Mouse (Mus musculus) right cerebral cortex, postnatal 25 days (tissue): ENCODE measurements around the gene Pah.

Experiments
- DNase-seq: peaks from one replicate; pipeline ENCODE4 v3.0.0; 2022

Pah gene

DNA sequence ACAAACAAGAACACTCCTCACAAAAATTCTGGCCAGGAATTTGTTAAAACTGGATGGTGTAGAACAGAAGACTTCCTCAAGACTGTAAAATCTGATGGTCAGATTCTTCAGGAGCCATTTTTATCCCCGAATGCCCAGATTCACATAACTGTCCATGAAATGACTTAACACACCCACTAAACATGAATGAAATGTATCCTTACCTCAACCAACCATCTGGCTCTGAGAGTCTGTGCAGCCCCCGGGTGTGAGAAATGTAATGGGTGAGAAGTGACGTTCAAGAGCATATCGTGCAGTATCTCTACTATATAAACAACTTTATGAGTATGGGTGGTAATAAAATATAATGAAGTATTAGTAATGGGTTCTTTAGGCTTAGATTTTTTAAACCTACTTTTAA is 13.0 kb upstream of the Pah start:
- no peak for DNase-seq

- no peak for DNase-seq
These were observed 8.5 kb upstream of the Pah start for GRCm38 (mm10) chr10:87513052-87513451.

- no peak for DNase-seq
These were observed 3.0 kb upstream of the Pah start for GRCm38 (mm10) chr10:87518585-87518984.

GRCm38 (mm10) chr10:87520401-87521116 is 1.0 kb upstream of the Pah start:
- no peak for DNase-seq

DNA sequence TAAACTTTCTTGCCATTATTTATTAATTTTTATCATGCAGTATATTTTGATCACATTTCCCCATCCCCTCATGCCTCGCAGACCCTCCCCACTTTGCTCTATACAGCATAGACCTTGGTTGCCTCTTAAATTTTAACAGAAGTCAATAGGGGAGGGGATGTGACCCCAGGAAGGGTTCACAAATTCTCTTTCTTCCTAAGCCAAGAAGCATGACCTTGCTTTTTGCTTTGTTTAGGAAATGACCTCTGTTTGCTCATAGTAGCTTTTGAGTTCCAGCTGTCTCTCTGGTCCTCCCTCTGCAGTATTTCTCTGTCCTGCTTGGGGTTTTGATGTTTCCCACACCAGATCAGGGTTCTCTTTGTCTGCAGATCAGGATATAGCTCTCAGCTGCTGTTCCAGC is 12.6 kb downstream of the Pah start:
- no peak for DNase-seq

GRCm38 (mm10) chr10:87545759-87546158 is 24.2 kb downstream of the Pah start:
- DNase-seq: no peak

DNA sequence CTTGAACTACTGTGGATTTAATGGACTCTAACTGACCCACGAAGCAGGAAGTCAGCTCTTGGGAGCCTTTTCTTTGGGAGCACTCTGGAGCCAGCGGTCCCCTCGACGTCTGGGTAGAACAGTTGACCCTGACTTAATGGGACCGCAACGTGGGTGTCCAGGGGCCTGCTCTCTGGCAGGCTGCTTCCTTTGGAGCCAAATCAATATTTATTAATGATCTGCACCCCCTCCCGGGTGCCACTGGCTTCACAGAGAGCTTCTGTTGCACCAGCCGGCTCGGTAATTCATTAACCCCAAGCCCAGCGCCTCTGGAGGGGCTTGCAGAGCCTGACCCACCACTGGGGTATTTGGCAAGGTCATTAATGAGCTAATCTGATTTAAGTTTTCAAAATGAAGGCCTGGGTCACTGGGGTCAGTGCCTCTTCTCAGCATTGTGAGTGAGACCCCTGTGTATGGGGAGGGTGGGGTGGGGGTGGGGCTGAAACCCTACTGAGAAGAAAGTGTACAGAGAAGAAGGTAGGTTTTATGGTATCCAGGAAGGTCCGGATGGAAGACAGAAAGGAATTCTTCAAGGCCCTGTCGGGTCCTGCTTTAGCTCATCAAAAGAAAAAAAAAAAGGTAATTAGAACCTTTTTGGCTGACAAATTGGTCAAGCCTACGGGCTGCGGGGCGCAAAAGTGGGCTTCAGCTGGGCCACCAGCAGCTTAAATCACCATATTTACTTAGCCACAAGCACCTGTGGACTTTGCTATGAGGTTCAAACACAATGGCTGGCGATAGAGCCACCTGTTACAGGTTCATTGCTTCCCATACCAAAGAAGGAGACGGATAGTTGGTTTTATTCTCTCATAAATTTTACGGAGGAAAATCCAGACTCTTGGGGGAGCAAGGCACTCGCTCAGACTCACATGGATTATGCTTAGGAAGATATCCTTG is 25.0 kb downstream of the Pah start:
- DNase-seq: no peak

GRCm38 (mm10) chr10:87552726-87553125 is 31.1 kb downstream of the Pah start:
- peak; percentile 40 for DNase-seq

DNA sequence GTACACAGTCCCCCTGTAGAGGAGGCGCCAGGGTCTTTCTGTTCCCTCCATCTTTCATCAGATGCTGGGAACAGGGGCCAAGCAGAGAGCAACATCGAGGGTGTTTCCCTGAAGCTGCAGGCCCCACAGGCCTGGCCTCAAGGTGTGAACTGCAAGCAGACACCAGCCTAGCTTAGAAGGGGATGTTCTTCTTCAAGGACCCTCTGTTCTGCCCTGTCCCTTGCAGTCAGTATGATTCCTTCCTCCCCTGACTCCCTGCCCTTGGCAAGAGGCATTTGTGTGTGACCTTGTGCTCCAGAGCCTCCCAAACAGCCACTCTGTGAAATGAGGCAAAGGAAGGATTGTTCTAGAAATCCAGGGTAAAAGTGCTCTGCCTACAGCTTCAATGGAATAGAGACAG is 34.8 kb downstream of the Pah start:
- no peak for DNase-seq

- no peak for DNase-seq
These were observed 42.2 kb downstream of the Pah start for GRCm38 (mm10) chr10:87563818-87564217.

- no peak for DNase-seq
These were observed 44.1 kb downstream of the Pah start for GRCm38 (mm10) chr10:87565712-87566111.

DNA sequence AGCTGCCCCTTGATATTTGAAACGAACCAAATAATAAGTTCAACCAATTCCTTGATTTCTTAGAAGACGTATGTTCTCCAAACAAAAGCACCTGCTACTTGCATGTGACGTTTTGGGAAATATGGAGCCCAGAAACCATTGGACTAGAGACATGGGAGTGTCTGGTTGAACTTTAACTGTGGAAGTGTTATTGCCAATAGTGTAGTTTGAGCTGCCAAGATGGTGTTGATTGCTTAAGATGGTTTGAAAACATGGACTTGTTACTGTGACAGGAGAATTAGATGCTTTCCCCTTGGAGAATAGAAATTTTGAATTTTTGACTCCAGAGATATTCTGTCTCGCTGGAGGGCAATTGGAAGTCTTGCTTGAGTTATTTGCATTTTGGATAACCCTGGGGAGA is 50.9 kb downstream of the Pah start:
- no peak for DNase-seq

DNA sequence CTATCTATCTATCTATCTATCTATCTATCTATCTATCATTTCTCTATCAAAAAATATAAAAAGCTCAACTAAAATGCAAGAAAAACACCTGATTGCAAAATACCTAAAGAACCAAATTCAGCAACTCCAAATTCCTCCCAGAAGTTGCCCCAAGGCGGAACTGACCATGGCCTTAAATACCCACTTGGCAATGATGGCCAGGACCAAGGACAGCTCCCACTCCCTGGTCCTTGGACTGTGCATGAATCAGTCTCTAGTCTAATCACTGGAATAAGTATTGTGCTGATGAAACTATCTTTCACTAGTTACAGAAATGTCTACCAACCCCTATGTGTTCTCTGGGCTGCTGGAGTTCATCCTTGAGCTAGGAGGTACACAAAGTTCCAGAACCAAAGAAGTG is 65.1 kb downstream of the Pah start:
- DNase-seq: no peak

DNA sequence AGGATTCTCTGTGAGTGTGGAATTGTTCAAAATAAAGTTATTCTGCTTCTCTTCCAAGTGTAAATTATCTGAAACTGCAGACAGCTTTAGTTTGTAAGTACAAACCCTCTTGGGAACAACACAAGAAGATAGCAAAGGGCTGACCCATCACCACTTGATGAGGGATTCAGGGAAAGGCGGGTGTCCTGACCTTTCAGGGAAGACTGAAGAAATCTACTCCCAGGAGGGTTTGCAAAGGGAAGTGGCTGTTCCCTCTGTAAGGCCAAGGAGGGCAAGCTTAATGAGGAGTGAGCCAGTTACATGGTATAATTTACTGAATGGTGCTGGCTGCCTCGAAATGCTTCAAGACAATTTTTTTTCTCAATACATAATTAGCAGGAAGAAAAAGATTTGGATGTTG is 72.3 kb downstream of the Pah start:
- no peak for DNase-seq

- DNase-seq: peak; percentile 27
These were observed 74.9 kb downstream of the Pah start for GRCm38 (mm10) chr10:87596361-87597074.

GRCm38 (mm10) chr10:87597075-87597677 is 75.6 kb downstream of the Pah start:
- DNase-seq: peak; percentile 11

DNA sequence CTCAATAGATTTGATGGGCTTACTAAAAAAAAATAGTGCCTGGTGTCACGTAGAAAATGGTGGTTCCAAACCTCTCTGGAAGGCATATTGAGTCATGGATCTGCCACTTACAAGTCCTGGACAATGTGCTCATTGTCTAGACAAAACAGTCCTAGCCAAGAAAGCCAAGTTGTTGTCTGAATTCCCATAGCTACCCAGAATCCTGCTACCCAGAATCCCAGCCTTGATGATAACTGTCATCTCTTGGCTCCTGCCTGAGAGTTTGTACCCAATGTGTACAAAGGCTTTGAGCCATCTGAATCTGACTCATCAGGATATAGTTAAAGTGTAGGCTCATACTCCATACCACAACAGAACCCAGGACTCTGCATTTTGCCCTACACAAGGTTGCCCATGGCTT is 80.6 kb downstream of the Pah start:
- DNase-seq: no peak

- no peak for DNase-seq
These were observed 103.6 kb downstream of the Pah start for GRCm38 (mm10) chr10:87625196-87625595.
